Mouse (Mus musculus) CH12.LX (cell line): ENCODE data around the gene Eps8l3.

ENCODE experiments used
- BHLHE40 ChIP-seq: IDR thresholded peaks from 2 replicates; pipeline ENCODE4 v1.6.1; 2011; ENCODE audit warnings: mild to moderate bottlenecking, low read depth, low read length, improper control_type of control experiment
- CTCF ChIP-seq, 2 experiments: IDR thresholded peaks in 1 of 2; conservative IDR thresholded peaks in 1 of 2; 2 replicates each; pipeline ENCODE4 v1.5.1; 2011 to 2012; ENCODE audit warnings: low read depth in 2 of 2, low read length in 2 of 2, improper control_type of control experiment in 1 of 2, inconsistent platforms in 1 of 2, mild to moderate bottlenecking in 1 of 2, moderate library complexity in 1 of 2
- MAFK ChIP-seq: IDR thresholded peaks from 2 replicates; pipeline ENCODE4 v1.6.1; 2011; ENCODE audit warnings: low read length, improper control_type of control experiment; ENCODE audit not compliant: insufficient replicate concordance
- MAX ChIP-seq: IDR thresholded peaks from 2 replicates; pipeline ENCODE4 v1.6.1; 2011; ENCODE audit warnings: low read length, improper control_type of control experiment
- MEF2A ChIP-seq: IDR thresholded peaks from 2 replicates; pipeline ENCODE4 v1.6.1; 2014; ENCODE audit warnings: low read depth, mild to moderate bottlenecking, inconsistent platforms, low read length, improper control_type of control experiment, borderline replicate concordance
- NRF1 ChIP-seq: IDR thresholded peaks from 2 replicates; pipeline ENCODE4 v1.6.1; 2014; ENCODE audit warnings: low read depth, mild to moderate bottlenecking, inconsistent platforms, low read length, improper control_type of control experiment, moderate library complexity
- POLR2A ChIP-seq: IDR thresholded peaks from 2 replicates; pipeline ENCODE4 v1.6.1; 2011; ENCODE audit warnings: low read depth, mild to moderate bottlenecking, improper control_type of control experiment, low read length

GRCm38 (mm10) chr3:107900955-107901673 lies 24.1 kb downstream of the Eps8l3 start:
- TF ChIP-seq CTCF (conservative IDR thresholded peaks at IDR 0.05 in 1 of 2, IDR thresholded peaks at IDR 0.05 in 1 of 2; ENCODE audit: low read depth in 2 of 2, low read length in 2 of 2) (no peak), NRF1 (no peak), MAFK (no peak), POLR2A (no peak), BHLHE40 (no peak), MEF2A (no peak), MAX (no peak)
